Mouse (Mus musculus): Measurements from ENCODE around the gene Nt5c2.

DNA sequence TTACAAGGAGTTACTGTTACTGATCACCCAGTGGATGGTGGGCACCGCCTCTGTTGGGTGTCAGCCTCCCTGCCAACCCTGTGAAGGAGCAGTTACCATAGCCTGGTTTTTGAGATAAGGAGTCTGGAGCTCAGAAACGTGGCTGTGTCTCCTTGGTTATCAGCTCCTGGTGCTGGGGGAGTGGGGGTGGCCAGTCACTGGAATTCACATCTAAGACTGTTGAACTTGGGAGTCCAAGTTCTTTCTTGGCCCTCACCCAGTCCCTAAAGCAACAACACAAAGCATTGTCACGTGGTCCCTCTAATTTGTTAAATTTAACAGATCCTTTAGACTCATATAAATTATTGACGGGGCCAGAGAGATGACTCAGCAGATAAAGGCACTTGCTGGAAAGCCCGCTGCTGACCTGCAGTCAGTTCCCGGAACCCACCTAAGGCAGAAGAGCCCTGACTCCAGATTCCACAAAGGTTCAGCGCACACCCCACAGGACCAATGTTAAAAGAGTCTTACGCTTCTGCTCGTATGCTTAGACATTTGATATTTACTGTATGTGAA is 165.4 kb downstream of the Nt5c2 start:
- no peak for TF ChIP-seq CTCF (IDR thresholded peaks at IDR 0.05; ENCODE audit: extremely low read depth, insufficient read depth, low read length)
- no peak for TF ChIP-seq POLR2A (IDR thresholded peaks at IDR 0.05; ENCODE audit: extremely low read depth, insufficient read depth, low read length)
